Mouse (Mus musculus): ENCODE measurements around the gene Odf3l2. TPM values are rescaled to one million over a fixed set of nuclear protein-coding genes. Genes with fewer than 3 reads are reported as not detected.

The Odf3l2 gene
- polyA plus RNA-seq, 1 experiment from 2014 or later, result not detected

GRCm38 (mm10) chr10:79623950-79624349, 21.6 kb downstream of the Odf3l2 start:
- Histone ChIP-seq H3K27ac (no peak overlapping the region), H3K27me3 (peaks cover 10% of the 10 kb centered on the region; the same call in 1 of the 2 replicates), H3K36me3 (no peaks in the 10 kb centered on the region), H3K9me3 (replicated peaks) (no peaks in the 10 kb centered on the region), H3K4me3 (no peak overlapping the region), H3K4me1 (replicated peaks) (no peaks in the 10 kb centered on the region), H3K4me2 (no peak overlapping the region), H3K9ac (no peak overlapping the region)
- ATAC-seq (replicated peaks; ENCODE audit: insufficient number of reproducible peaks, insufficient read depth, low FRiP score, low read depth), result no peak
- 66% methylated on average over 12 of the region's 12 CpGs for WGBS

GRCm38 (mm10) chr10:79616376-79616775, 29.2 kb downstream of the Odf3l2 start:
- Histone ChIP-seq H3K9me3 (replicated peaks) (no peaks in the 10 kb centered on the region), H3K4me3 (no peak overlapping the region), H3K4me1 (replicated peaks) (peaks cover 23% of the 10 kb centered on the region), H3K9ac (no peak overlapping the region), H3K36me3 (no peaks in the 10 kb centered on the region), H3K4me2 (no peak overlapping the region), H3K27me3 (peaks cover 36% of the 10 kb centered on the region), H3K27ac (no peak overlapping the region)
- ATAC-seq (replicated peaks; ENCODE audit: insufficient number of reproducible peaks, insufficient read depth, low FRiP score, low read depth), result no peak
- WGBS, result 87% methylated on average over 5 of the region's 5 CpGs

DNA sequence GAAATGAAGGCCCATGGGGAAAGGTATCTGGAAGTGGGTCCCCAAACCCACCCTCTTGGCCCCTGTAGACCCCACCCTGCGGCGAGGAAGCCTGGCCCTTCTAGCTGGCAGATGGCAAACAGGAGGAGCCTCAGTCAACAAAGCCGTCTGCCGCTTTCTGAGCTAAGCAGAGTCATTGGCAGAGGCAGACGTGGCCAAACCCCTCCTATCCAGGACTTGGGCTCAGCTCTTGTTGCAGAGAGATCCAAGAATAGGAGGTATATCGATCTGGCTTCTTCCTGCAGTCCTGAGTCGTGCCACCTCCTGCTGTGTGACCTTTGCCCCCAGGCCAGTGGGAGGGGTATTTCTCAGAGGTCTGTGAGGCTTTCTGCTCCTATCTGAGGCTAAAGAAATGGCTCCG, 29.7 kb downstream of the Odf3l2 start:
- Histone ChIP-seq H3K4me2 (no peak overlapping the region), H3K4me1 (replicated peaks) (peaks cover 23% of the 10 kb centered on the region), H3K9ac (no peak overlapping the region), H3K27me3 (peaks cover 37% of the 10 kb centered on the region), H3K36me3 (no peaks in the 10 kb centered on the region), H3K27ac (no peak overlapping the region), H3K9me3 (replicated peaks) (no peaks in the 10 kb centered on the region), H3K4me3 (no peak overlapping the region)
- no peak for ATAC-seq (replicated peaks; ENCODE audit: insufficient number of reproducible peaks, insufficient read depth, low FRiP score, low read depth)
- WGBS, result 15% methylated on average over 8 of the region's 8 CpGs

DNA sequence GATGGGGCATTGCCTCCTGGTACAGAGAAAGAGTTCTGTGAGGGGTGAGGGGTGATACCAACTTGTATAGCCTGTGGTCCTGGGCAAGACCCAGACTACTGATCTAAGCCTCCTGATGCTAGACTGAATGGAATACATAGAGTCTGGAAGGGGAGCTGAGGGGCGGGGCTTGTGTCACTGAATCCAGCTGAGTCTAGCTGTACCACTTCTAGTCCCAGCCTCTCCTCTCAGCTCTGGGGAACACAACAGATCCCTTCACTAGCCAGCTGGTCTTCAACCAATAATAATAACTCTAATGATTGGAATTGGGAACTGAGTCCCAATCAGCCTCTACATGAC, 31.3 kb downstream of the Odf3l2 start:
- H3K36me3 ChIP-seq, result no peaks in the 10 kb centered on the region
- peak overlapping the region; percentile 57 for H3K4me3 ChIP-seq
- peaks cover 39% of the 10 kb centered on the region for H3K27me3 ChIP-seq
- peak overlapping the region; percentile 96 for H3K4me2 ChIP-seq
- peaks cover 23% of the 10 kb centered on the region for H3K4me1 ChIP-seq (replicated peaks)
- no peak overlapping the region for H3K27ac ChIP-seq
- peak; percentile 23; the same call in 1 of the 2 replicates for ATAC-seq (replicated peaks; ENCODE audit: insufficient number of reproducible peaks, insufficient read depth, low FRiP score, low read depth)
- no peak overlapping the region for H3K9ac ChIP-seq
- no peaks in the 10 kb centered on the region for H3K9me3 ChIP-seq (replicated peaks)
- WGBS, result 86% methylated on average over 1 of the region's 1 CpGs

- Histone ChIP-seq H3K4me2 (peak within 1 kb of the TSS; percentile 96), H3K4me1 (replicated peaks) (peaks cover 23% of the 10 kb centered on the region), H3K9ac (peak within 1 kb of the TSS; percentile 52), H3K27ac (no peak within 1 kb of the TSS), H3K36me3 (no peaks in the 10 kb centered on the region), H3K4me3 (peak within 1 kb of the TSS; percentile 57), H3K9me3 (replicated peaks) (no peaks in the 10 kb centered on the region), H3K27me3 (peaks cover 42% of the 10 kb centered on the region)
- WGBS, result 2% methylated on average over 60 of the region's 60 CpGs
- peak; percentile 51 for ATAC-seq (replicated peaks; ENCODE audit: insufficient number of reproducible peaks, insufficient read depth, low FRiP score, low read depth)
These were observed 31.8 kb downstream of the Odf3l2 start, which contains the start of gene C2cd4c for GRCm38 (mm10) chr10:79613578-79614304. Gene C2cd4c, minus strand, starts transcription at chr10:79614025.

DNA sequence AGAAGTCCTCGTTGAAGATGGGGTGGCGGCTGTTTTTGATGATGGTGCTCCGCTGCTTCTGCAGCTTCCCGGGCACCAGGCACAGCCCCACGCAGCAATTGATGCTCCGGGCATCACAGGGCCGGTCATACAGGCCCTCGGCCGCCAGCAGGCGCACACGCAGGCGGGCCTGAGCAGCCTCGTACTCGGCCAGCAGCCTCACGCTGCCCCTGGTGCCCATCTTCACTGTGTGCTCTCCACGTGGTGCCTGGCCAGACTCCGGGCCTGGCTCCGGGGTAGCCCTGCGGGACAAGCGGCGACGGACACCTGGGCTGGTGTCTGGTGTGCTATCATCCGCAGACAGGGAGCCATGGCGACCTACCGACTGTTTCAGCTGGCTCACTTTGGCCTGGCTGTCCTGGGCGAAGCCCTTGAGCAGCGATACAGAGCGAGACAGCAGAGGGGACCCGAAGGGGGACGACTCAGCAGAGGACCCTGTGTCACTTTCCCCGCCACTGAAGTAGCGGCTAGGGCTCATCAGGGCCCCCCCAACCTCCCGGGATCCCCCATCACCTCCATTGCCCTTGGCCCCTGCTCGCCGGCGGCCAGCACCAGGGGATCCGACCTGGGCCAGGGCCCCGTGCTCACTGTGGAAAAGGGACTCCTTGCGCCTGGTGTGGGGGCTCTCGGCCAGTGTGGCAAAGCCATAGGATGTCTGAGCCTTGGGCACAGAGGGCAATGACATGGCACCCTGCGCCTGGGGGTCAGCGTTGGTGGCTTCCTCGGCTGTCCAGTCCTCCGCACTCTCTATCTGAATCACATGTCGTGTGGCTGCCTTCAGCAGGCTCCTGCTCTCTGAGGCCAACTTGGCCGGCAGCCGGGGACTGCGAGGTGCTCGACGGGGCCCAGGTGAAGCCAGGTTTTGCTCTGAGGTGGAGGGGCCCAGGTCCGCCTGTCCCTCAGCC, 33.1 kb downstream of the Odf3l2 start:
- Histone ChIP-seq H3K9me3 (replicated peaks) (no peaks in the 10 kb centered on the region), H3K4me3 (peak overlapping the region; percentile 24), H3K27me3 (peaks cover 48% of the 10 kb centered on the region), H3K4me2 (peak overlapping the region; percentile 46), H3K4me1 (replicated peaks) (peaks cover 23% of the 10 kb centered on the region), H3K9ac (peak overlapping the region; percentile 1; the same call in 1 of the 2 replicates), H3K36me3 (no peaks in the 10 kb centered on the region), H3K27ac (no peak overlapping the region)
- 8% methylated on average over 51 of the region's 51 CpGs for WGBS
- ATAC-seq (replicated peaks; ENCODE audit: insufficient number of reproducible peaks, insufficient read depth, low FRiP score, low read depth), result peak; percentile 43; the same call in 1 of the 2 replicates

DNA sequence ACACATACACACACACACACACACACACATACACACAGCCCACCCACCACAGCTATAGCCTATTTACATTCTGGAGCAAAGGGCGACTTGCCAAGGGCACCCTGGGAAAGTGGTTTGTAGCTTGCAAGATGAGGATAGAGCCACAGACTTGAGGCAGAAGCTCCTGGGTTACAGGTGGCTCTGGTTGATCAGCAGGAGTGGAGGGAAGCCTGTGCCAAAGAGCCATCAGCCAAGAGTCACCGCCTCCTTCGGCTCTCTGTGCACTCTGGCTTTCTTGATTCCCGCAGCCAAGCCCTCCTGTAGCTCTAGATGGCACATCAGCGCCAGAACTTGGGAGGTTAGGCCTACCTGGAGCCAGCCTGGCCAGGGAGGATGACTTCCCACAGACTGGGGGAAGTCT, 34.2 kb downstream of the Odf3l2 start:
- H3K27ac ChIP-seq, result no peak overlapping the region
- H3K9me3 ChIP-seq (replicated peaks), result no peaks in the 10 kb centered on the region
- H3K4me3 ChIP-seq, result no peak overlapping the region
- ATAC-seq (replicated peaks; ENCODE audit: insufficient number of reproducible peaks, insufficient read depth, low FRiP score, low read depth), result no peak
- no peaks in the 10 kb centered on the region for H3K36me3 ChIP-seq
- no peak overlapping the region for H3K4me2 ChIP-seq
- peaks cover 56% of the 10 kb centered on the region for H3K27me3 ChIP-seq
- H3K9ac ChIP-seq, result no peak overlapping the region
- peaks cover 23% of the 10 kb centered on the region for H3K4me1 ChIP-seq (replicated peaks)
- 36% methylated on average over 5 of the region's 5 CpGs for WGBS

- no peak overlapping the region for H3K9ac ChIP-seq
- H3K4me3 ChIP-seq, result no peak overlapping the region
- H3K36me3 ChIP-seq, result no peaks in the 10 kb centered on the region
- no peak overlapping the region for H3K4me2 ChIP-seq
- no peak overlapping the region for H3K27ac ChIP-seq
- H3K4me1 ChIP-seq (replicated peaks), result peaks cover 23% of the 10 kb centered on the region
- 68% methylated on average over 3 of the region's 3 CpGs for WGBS
- no peak for ATAC-seq (replicated peaks; ENCODE audit: insufficient number of reproducible peaks, insufficient read depth, low FRiP score, low read depth)
- H3K27me3 ChIP-seq, result peaks cover 51% of the 10 kb centered on the region
- no peaks in the 10 kb centered on the region for H3K9me3 ChIP-seq (replicated peaks)
These were observed 36.3 kb downstream of the Odf3l2 start for GRCm38 (mm10) chr10:79609276-79609675.

GRCm38 (mm10) chr10:79607892-79608291, 37.6 kb downstream of the Odf3l2 start:
- no peak overlapping the region for H3K4me2 ChIP-seq
- WGBS, result 35% methylated on average over 2 of the region's 2 CpGs
- no peak for ATAC-seq (replicated peaks; ENCODE audit: insufficient number of reproducible peaks, insufficient read depth, low FRiP score, low read depth)
- no peak overlapping the region for H3K9ac ChIP-seq
- peaks cover 37% of the 10 kb centered on the region for H3K27me3 ChIP-seq
- H3K36me3 ChIP-seq, result no peaks in the 10 kb centered on the region
- H3K4me3 ChIP-seq, result no peak overlapping the region
- H3K27ac ChIP-seq, result no peak overlapping the region
- H3K9me3 ChIP-seq (replicated peaks), result no peaks in the 10 kb centered on the region
- H3K4me1 ChIP-seq (replicated peaks), result peaks cover 13% of the 10 kb centered on the region

DNA sequence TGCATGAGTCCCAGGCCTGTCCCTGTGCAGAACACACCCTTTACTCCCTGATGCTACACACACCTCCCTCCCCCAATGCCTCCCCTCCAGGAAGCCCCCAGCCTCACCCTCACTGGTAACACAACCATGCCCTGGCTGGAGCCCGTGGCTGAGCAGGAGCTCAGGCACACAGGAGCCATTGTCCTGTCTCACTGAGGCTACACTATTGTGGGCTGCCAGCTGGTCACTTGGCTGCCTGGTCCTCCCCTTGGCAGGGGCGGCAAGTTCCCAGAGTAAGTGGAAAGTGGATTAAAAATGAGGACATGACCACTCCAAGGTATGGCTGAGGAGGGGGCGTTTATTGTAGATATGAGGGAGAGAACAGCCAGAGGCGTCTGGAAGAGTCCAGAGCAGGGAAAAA, 39.0 kb downstream of the Odf3l2 start:
- no peaks in the 10 kb centered on the region for H3K36me3 ChIP-seq
- no peaks in the 10 kb centered on the region for H3K9me3 ChIP-seq (replicated peaks)
- no peaks in the 10 kb centered on the region for H3K4me1 ChIP-seq (replicated peaks)
- no peak overlapping the region for H3K4me2 ChIP-seq
- ATAC-seq (replicated peaks; ENCODE audit: insufficient number of reproducible peaks, insufficient read depth, low FRiP score, low read depth), result 0 out of 2 replicates have a peak, but pooled peaks have one; percentile 15
- no peak overlapping the region for H3K9ac ChIP-seq
- 56% methylated on average over 4 of the region's 4 CpGs for WGBS
- H3K4me3 ChIP-seq, result no peak overlapping the region
- H3K27me3 ChIP-seq, result peaks cover 25% of the 10 kb centered on the region
- no peak overlapping the region for H3K27ac ChIP-seq

DNA sequence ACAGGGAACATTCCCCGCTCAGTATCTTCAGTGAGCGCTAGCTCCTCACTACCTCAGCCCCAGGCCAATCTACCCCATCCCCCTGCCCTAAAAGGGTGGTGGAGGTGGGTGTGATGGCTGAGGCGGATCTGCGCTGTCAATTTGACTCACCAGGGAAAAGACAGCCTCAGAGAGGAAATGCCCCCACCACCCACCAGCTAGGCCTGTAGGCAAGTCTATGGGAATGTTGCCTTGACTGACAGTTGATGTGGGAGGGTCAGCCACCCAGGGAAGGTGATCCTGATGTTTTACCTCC, 47.7 kb downstream of the Odf3l2 start:
- H3K4me3 ChIP-seq, result no peak overlapping the region
- H3K27me3 ChIP-seq, result peaks cover 22% of the 10 kb centered on the region
- H3K36me3 ChIP-seq, result no peaks in the 10 kb centered on the region
- no peak overlapping the region for H3K4me2 ChIP-seq
- no peak overlapping the region for H3K27ac ChIP-seq
- no peaks in the 10 kb centered on the region for H3K4me1 ChIP-seq (replicated peaks)
- no peak overlapping the region for H3K9ac ChIP-seq
- no peaks in the 10 kb centered on the region for H3K9me3 ChIP-seq (replicated peaks)
- 66% methylated on average over 4 of the region's 4 CpGs for WGBS
- no peak for ATAC-seq (replicated peaks; ENCODE audit: insufficient number of reproducible peaks, insufficient read depth, low FRiP score, low read depth)

Measured in heart, embryonic 15.5 days (tissue).